Mouse (Mus musculus) left cerebral cortex, postnatal 10 days (tissue): ENCODE results near the gene Mfsd5. TPM values are rescaled to one million over a fixed set of nuclear protein-coding genes. Genes with fewer than 3 reads are reported as not detected.

Experiments
- DNase-seq, 2 experiments: peaks; one replicate each; pipeline ENCODE4 v3.0.0; 2021 to 2022; ENCODE audit warnings: low spot score in 2 of 2, mixed read lengths in 1 of 2; ENCODE audit errors: extremely low spot score in 1 of 2
- intact Hi-C: fragments of 180-260 bp; cut with DNase I; formaldehyde crosslinking; loops from one replicate; pipeline ENCODE4 v1.15.1; 2025
- total RNA-seq, 2 experiments: library from RNA; stranded (reverse); gene quantifications; 2 replicates each; pipeline ENCODE4 v1.2.3; 2021

Gene Mfsd5
- total RNA-seq: 10 to 100 TPM; 35.7 to 36.0 TPM

GRCm38 (mm10) chr15:102279092-102279782 is at the start of gene Mfsd5:
TSS of gene Mfsd5 (plus strand) at chr15:102279454.
- DNase-seq: peak; percentile 76 to 93
- intact Hi-C loops: no loop called here

GRCm38 (mm10) chr15:102230408-102231321 is 48.6 kb upstream of the Mfsd5 start:
- no peak for DNase-seq
- intact Hi-C loops: no loop called here

GRCm38 (mm10) chr15:102231748-102232147 is 47.5 kb upstream of the Mfsd5 start, which contains the start of gene Itgb7:
TSS of gene Itgb7 (minus strand) at chr15:102231944.
- DNase-seq: no peak
- intact Hi-C loops: no loop called here

GRCm38 (mm10) chr15:102232764-102233163 is 46.5 kb upstream of the Mfsd5 start:
- intact Hi-C loops: no loop called here
- DNase-seq: no peak

- no peak for DNase-seq
- intact Hi-C loops: no loop called here
These were observed 45.4 kb upstream of the Mfsd5 start for GRCm38 (mm10) chr15:102233896-102234295.

GRCm38 (mm10) chr15:102235371-102236027 is 43.8 kb upstream of the Mfsd5 start:
- peak in 1 of 2 experiments; percentile 53 for DNase-seq
- intact Hi-C loops: loop anchor here (5.0 kb wide), 1 partner anchor 37 kb away; the partner anchor contains the start of gene Gm9918

GRCm38 (mm10) chr15:102238543-102239259 is 40.6 kb upstream of the Mfsd5 start:
- intact Hi-C loops: loop anchor here (5.0 kb wide), 1 partner anchor 34 kb away; the partner anchor contains the start of gene Gm9918
- DNase-seq: no peak

- intact Hi-C loops: loop anchor here (5.0 kb wide), 1 partner anchor 33 kb away; the partner anchor contains the start of gene Gm9918
- DNase-seq: peak in 1 of 2 experiments; percentile 89
These were observed 40.0 kb upstream of the Mfsd5 start for GRCm38 (mm10) chr15:102239260-102239590.

GRCm38 (mm10) chr15:102239851-102240250 is 39.4 kb upstream of the Mfsd5 start:
- intact Hi-C loops: loop anchor here (5.0 kb wide), 2 partner anchors 32 to 82 kb away; partner anchors contain the start of gene Gm9918
- DNase-seq: no peak

- intact Hi-C loops: loop anchor here (5.0 kb wide), 1 partner anchor 82 kb away; no protein-coding TSS in a partner anchor
- peak in 1 of 2 experiments; percentile 83 for DNase-seq
These were observed 38.6 kb upstream of the Mfsd5 start for GRCm38 (mm10) chr15:102240607-102241006.

- no peak for DNase-seq
- intact Hi-C loops: loop anchor here (5.0 kb wide), 1 partner anchor 80 kb away; no protein-coding TSS in a partner anchor
These were observed 36.6 kb upstream of the Mfsd5 start for GRCm38 (mm10) chr15:102242404-102243228.

- DNase-seq: peak in 1 of 2 experiments; percentile 59
- intact Hi-C loops: loop anchor here (5.0 kb wide), 1 partner anchor 79 kb away; no protein-coding TSS in a partner anchor
These were observed 35.7 kb upstream of the Mfsd5 start for GRCm38 (mm10) chr15:102243229-102244190.

- DNase-seq: peak in 1 of 2 experiments; percentile 52
- intact Hi-C loops: loop anchor here (5.0 kb wide), 1 partner anchor 78 kb away; no protein-coding TSS in a partner anchor
These were observed 34.7 kb upstream of the Mfsd5 start for GRCm38 (mm10) chr15:102244306-102245191.

- peak in 1 of 2 experiments; percentile 51 for DNase-seq
- intact Hi-C loops: no loop called here
These were observed 33.8 kb upstream of the Mfsd5 start for GRCm38 (mm10) chr15:102245461-102245881.
